Mouse (Mus musculus): ENCODE results near the gene Ap2a1.

DNA sequence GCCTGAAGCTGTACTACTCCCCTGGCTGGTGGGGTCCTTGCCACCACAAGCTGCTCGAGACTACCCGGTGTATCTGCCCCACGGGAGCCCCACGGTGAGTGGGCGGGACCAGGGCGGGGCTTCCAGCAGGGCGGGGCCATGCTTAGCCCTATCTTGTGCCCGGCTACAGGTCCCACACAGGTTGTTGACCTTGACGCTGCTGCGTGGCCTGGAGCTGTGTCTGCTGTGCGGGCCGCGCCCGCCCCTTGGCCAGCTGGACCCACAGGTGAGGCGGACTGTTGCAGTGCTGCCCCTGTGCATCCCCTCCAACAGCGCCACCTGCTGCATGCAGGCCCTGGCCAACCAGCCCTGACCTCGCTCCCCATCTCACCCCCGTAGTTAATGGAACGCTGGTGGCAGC, 30.7 kb downstream of the Ap2a1 start:
- TF ChIP-seq CTCF (conservative IDR thresholded peaks at IDR 0.05; ENCODE audit: low read length) (no peak), POU5F1 (IDR thresholded peaks at IDR 0.05; ENCODE audit: borderline replicate concordance, low read length) (no peak)
